Mouse (Mus musculus): ENCODE measurements around the gene Sdr42e1.

DNA sequence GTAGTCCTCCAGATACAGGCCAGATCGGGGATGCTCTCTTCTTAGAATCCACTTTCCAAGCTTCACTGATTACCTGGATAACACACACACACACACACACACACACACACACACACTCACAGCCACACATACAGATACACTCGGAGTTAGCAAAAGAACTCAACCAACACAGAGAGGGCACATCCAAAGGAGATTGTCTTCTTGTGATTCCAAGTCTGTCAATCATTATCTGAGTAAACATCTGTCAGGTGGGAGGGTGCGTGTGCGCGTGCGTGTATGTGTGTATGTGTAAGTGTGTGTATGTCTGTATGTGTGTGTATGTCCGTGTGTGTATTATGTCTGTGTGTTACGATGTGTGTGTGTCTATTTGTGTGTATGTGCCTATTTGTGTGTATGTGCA is 27.8 kb upstream of the Sdr42e1 start:
- TF ChIP-seq POLR2A (IDR thresholded peaks at IDR 0.05; ENCODE audit: low read depth, low read length) (no peak), CTCF (IDR thresholded peaks at IDR 0.05; ENCODE audit: extremely low read depth, insufficient read length, insufficient replicate concordance, low read depth, low read length) (no peak)
